Mouse (Mus musculus) kidney, embryonic 16.5 days (tissue): ENCODE results near the gene Fnip2. TPM values are rescaled to one million over a fixed set of nuclear protein-coding genes. Genes with fewer than 3 reads are reported as not detected.
A peak's percentile ranks its signal among the peaks of the same experiment; 100 is the strongest.

Source experiments
- ATAC-seq: fragments of 200-750 bp; cut with Nextera tagmentation; 2 replicates; pipeline ENCODE4 v1.8.0; 2017; ENCODE audit warnings: moderate TSS enrichment; ENCODE audit not compliant: low FRiP score, low TSS enrichment
- H3K27ac ChIP-seq: fragments of 300-500 bp; sonication (generic); 2 replicates; pipeline ENCODE4 v1.5.1; 2014; ENCODE audit warnings: low read length
- H3K27me3 ChIP-seq: fragments of 300-500 bp; sonication (generic); 2 replicates; pipeline ENCODE4 v1.6.1; 2014; ENCODE audit warnings: low read length, control low read depth, mixed read lengths; ENCODE audit not compliant: insufficient read depth
- H3K36me3 ChIP-seq: fragments of 300-500 bp; sonication (generic); 2 replicates; pipeline ENCODE4 v1.6.1; 2014; ENCODE audit warnings: low read length, control low read depth, mixed read lengths; ENCODE audit not compliant: insufficient read depth
- H3K4me1 ChIP-seq: fragments of 300-500 bp; sonication (generic); 2 replicates; pipeline ENCODE4 v1.6.1; 2014; ENCODE audit warnings: low read length, control low read depth, mixed read lengths; ENCODE audit not compliant: insufficient read depth
- H3K4me2 ChIP-seq: fragments of 300-500 bp; sonication (generic); replicated peaks from 2 replicates; pipeline ENCODE4 v1.6.1; 2014; ENCODE audit warnings: low read depth, low read length
- H3K4me3 ChIP-seq: fragments of 300-500 bp; sonication (generic); 2 replicates; pipeline ENCODE4 v1.5.1; 2014; ENCODE audit warnings: mild to moderate bottlenecking, low read length
- H3K9ac ChIP-seq: fragments of 300-500 bp; sonication (generic); replicated peaks from 2 replicates; pipeline ENCODE4 v1.6.1; 2014; ENCODE audit warnings: low read length
- H3K9me3 ChIP-seq: fragments of 300-500 bp; sonication (generic); 2 replicates; pipeline ENCODE4 v1.6.1; 2016; ENCODE audit warnings: low read length, control low read depth
- WGBS: fragments of 180-500 bp; shearing (Covaris S2); extraction: QIAGEN DNeasy Blood & Tissue Kit; methylation state at CpG from one replicate; pipeline ENCODE4 v1.1.7; 2014; 5-methylcytosine and 5-hydroxymethylcytosine counted together
- polyA plus RNA-seq: library from polyadenylated mRNA; unstranded; fragments of >200 nt; fragmentation: Nextera tagmentation; extraction: Ambion mirVana; gene quantifications from 2 replicates; pipeline ENCODE4 v1.2.1, GENCODE M21; 2015

Gene Fnip2
- polyA plus RNA-seq, 1 experiment from 2014 or later = 3.2 TPM

GRCm38 (mm10) chr3:79566716-79567691 lies 592 bp downstream of the Fnip2 start:
- Histone ChIP-seq H3K27me3 (no peaks in the 10 kb centered on the region), H3K36me3 (no peaks in the 10 kb centered on the region), H3K9me3 (no peaks in the 10 kb centered on the region), H3K9ac (peak overlapping the region; percentile 88), H3K4me2 (peak overlapping the region; percentile 68), H3K4me1 (peaks cover 11% of the 10 kb centered on the region), H3K4me3 (peak overlapping the region; percentile 81), H3K27ac (peak overlapping the region; percentile 80)
- peak; percentile 2 for ATAC-seq
- WGBS = 2% methylated on average over 45 of the region's 60 CpGs

- no peaks in the 10 kb centered on the region for H3K9me3 ChIP-seq
- H3K9ac ChIP-seq = no peak overlapping the region
- no peak overlapping the region for H3K4me3 ChIP-seq
- H3K4me2 ChIP-seq = no peak overlapping the region
- 73% methylated on average over 10 of the region's 10 CpGs for WGBS
- no peak overlapping the region for H3K27ac ChIP-seq
- H3K4me1 ChIP-seq = peaks cover 11% of the 10 kb centered on the region
- no peaks in the 10 kb centered on the region for H3K27me3 ChIP-seq
- no peaks in the 10 kb centered on the region for H3K36me3 ChIP-seq
- ATAC-seq = no peak
Measured at GRCm38 (mm10) chr3:79564875-79565606, 2.6 kb downstream of the Fnip2 start.

GRCm38 (mm10) chr3:79563511-79563910 lies 4.1 kb downstream of the Fnip2 start:
- Histone ChIP-seq H3K4me3 (no peak overlapping the region), H3K4me2 (no peak overlapping the region), H3K27me3 (no peaks in the 10 kb centered on the region), H3K9me3 (no peaks in the 10 kb centered on the region), H3K9ac (no peak overlapping the region), H3K4me1 (peaks cover 24% of the 10 kb centered on the region), H3K36me3 (no peaks in the 10 kb centered on the region), H3K27ac (no peak overlapping the region)
- 73% methylated on average over 2 of the region's 2 CpGs for WGBS
- ATAC-seq = no peak

GRCm38 (mm10) chr3:79561784-79562715 lies 5.5 kb downstream of the Fnip2 start:
- no peak overlapping the region for H3K4me3 ChIP-seq
- no peak overlapping the region for H3K4me2 ChIP-seq
- peaks cover 24% of the 10 kb centered on the region for H3K4me1 ChIP-seq
- H3K36me3 ChIP-seq = no peaks in the 10 kb centered on the region
- WGBS = 83% methylated on average over 10 of the region's 10 CpGs
- no peak overlapping the region for H3K27ac ChIP-seq
- no peak overlapping the region for H3K9ac ChIP-seq
- no peaks in the 10 kb centered on the region for H3K27me3 ChIP-seq
- no peak for ATAC-seq
- H3K9me3 ChIP-seq = no peaks in the 10 kb centered on the region

GRCm38 (mm10) chr3:79560555-79560954 lies 7.0 kb downstream of the Fnip2 start:
- Histone ChIP-seq H3K27me3 (no peaks in the 10 kb centered on the region), H3K9me3 (no peaks in the 10 kb centered on the region), H3K9ac (no peak overlapping the region), H3K27ac (peak overlapping the region; percentile 84), H3K4me2 (no peak overlapping the region), H3K4me1 (peaks cover 18% of the 10 kb centered on the region), H3K4me3 (no peak overlapping the region), H3K36me3 (no peaks in the 10 kb centered on the region)
- ATAC-seq = no peak
- WGBS = 91% methylated on average over 6 of the region's 6 CpGs

GRCm38 (mm10) chr3:79559773-79560045 lies 7.9 kb downstream of the Fnip2 start:
- no peaks in the 10 kb centered on the region for H3K36me3 ChIP-seq
- H3K27me3 ChIP-seq = no peaks in the 10 kb centered on the region
- ATAC-seq = peak; percentile 86
- H3K9ac ChIP-seq = 0 out of 2 replicates have a peak overlapping the region, but pooled peaks have one; percentile 19
- peaks cover 13% of the 10 kb centered on the region for H3K4me1 ChIP-seq
- WGBS = 12% methylated on average over 5 of the region's 5 CpGs
- H3K4me3 ChIP-seq = no peak overlapping the region
- peak overlapping the region; percentile 22 for H3K4me2 ChIP-seq
- H3K27ac ChIP-seq = peak overlapping the region; percentile 84
- no peaks in the 10 kb centered on the region for H3K9me3 ChIP-seq

GRCm38 (mm10) chr3:79559021-79559772 lies 8.4 kb downstream of the Fnip2 start:
- WGBS = 45% methylated on average over 9 of the region's 9 CpGs
- peak overlapping the region; percentile 84 for H3K27ac ChIP-seq
- peak overlapping the region; percentile 22 for H3K4me2 ChIP-seq
- H3K4me1 ChIP-seq = peaks cover 13% of the 10 kb centered on the region
- H3K4me3 ChIP-seq = no peak overlapping the region
- H3K27me3 ChIP-seq = no peaks in the 10 kb centered on the region
- H3K9ac ChIP-seq = 0 out of 2 replicates have a peak overlapping the region, but pooled peaks have one; percentile 19
- ATAC-seq = peak; percentile 88
- H3K36me3 ChIP-seq = no peaks in the 10 kb centered on the region
- no peaks in the 10 kb centered on the region for H3K9me3 ChIP-seq

- 85% methylated on average over 6 of the region's 6 CpGs for WGBS
- Histone ChIP-seq H3K27ac (no peak overlapping the region), H3K9me3 (no peaks in the 10 kb centered on the region), H3K9ac (no peak overlapping the region), H3K4me2 (no peak overlapping the region), H3K27me3 (no peaks in the 10 kb centered on the region), H3K4me1 (peaks cover 13% of the 10 kb centered on the region), H3K4me3 (no peak overlapping the region), H3K36me3 (no peaks in the 10 kb centered on the region)
- ATAC-seq = no peak
Measured at GRCm38 (mm10) chr3:79555061-79555460, 12.5 kb downstream of the Fnip2 start.

- no peaks in the 10 kb centered on the region for H3K27me3 ChIP-seq
- no peak for ATAC-seq
- no peaks in the 10 kb centered on the region for H3K36me3 ChIP-seq
- H3K27ac ChIP-seq = no peak overlapping the region
- H3K4me1 ChIP-seq = peaks cover 1% of the 10 kb centered on the region
- H3K4me3 ChIP-seq = no peak overlapping the region
- 91% methylated on average over 3 of the region's 3 CpGs for WGBS
- no peak overlapping the region for H3K4me2 ChIP-seq
- no peaks in the 10 kb centered on the region for H3K9me3 ChIP-seq
- H3K9ac ChIP-seq = no peak overlapping the region
Measured at GRCm38 (mm10) chr3:79553779-79554178, 13.8 kb downstream of the Fnip2 start.
